Mouse (Mus musculus) ES-Bruce4 (cell line): ENCODE data around the gene Pdk4.

Experiments
- CTCF ChIP-seq: IDR thresholded peaks from one replicate; pipeline ENCODE4 v1.8.1; 2011; ENCODE audit warnings: low read depth, low read length
- EP300 ChIP-seq: IDR thresholded peaks from 2 replicates; pipeline ENCODE4 v1.6.1; 2011; ENCODE audit warnings: low read depth, low read length; ENCODE audit not compliant: insufficient read depth
- POLR2A ChIP-seq: IDR thresholded peaks from one replicate; pipeline ENCODE4 v1.8.1; 2011; ENCODE audit warnings: low read length; ENCODE audit not compliant: insufficient read depth

DNA sequence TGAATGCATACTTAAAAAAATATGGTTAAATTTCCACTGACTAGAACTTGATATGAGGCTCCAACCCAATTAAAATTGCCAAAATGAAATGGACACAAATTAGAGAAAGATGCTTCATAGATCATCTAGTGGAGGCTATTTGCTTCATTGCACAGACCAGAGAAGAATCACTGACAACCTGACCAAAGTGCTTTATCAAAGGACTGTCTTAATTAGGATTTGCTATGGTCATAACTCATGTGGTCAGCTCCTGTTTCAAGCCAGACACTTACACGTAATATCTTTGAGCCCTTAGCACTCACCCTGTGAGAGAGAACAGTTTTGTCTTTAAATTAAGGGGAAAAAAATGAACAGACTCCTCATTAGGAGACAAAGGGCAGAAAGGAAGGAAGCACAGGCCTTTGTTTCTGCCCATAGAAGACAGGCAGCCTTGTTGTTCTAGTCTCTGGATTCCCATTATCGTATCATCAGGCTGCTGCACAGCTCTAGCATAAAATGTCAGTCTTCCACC lies 41.8 kb upstream of the Pdk4 start:
- TF ChIP-seq EP300 = no peak
- TF ChIP-seq CTCF = no peak
- no peak for TF ChIP-seq POLR2A
